16 mouse cellular contexts compared by ENCODE assay signal in genomic region chr10:118848501-118848900, GRCm38 (mm10).
"Had no signal": no experiment of that assay in that cellular context is flagged by ENCODE, and none has a peak within 500 bp of the region (broad histone marks: within the 10 kb centered on the region; RNA-seq: fewer than 3 reads in every experiment).

No protein-coding gene starts in this region.

- H3K9me3 ChIP-seq: liver, embryonic 15.5 days; neural tube, embryonic 13.5 days; stomach, embryonic 15.5 days had no signal

- H3K4me3 ChIP-seq: liver, embryonic 15.5 days; megakaryocyte, embryonic 14.5 days; neural tube, embryonic 13.5 days; stomach, embryonic 15.5 days had no signal

- H3K27me3 ChIP-seq: liver, embryonic 15.5 days; megakaryocyte, embryonic 14.5 days; neural tube, embryonic 13.5 days; stomach, embryonic 15.5 days had no signal

- DNase-seq: lung, adult 18-20 months; lung, embryonic 14.5 days; lung, postnatal 10 days; lung, postnatal 36 days; midbrain, embryonic 14.5 days; right cerebral cortex, postnatal 14 days; thymus, adult 2 months; thymus, postnatal 25 days; thymus, postnatal 4 days had no signal

- H3K36me3 ChIP-seq: liver, embryonic 15.5 days; neural tube, embryonic 13.5 days; stomach, embryonic 15.5 days had no signal

- H3K4me1 ChIP-seq: liver, embryonic 15.5 days; stomach, embryonic 15.5 days had no signal

- H3K4me2 ChIP-seq: liver, embryonic 15.5 days; lung, embryonic 14.5 days; midbrain, embryonic 11.5 days; neural tube, embryonic 13.5 days; stomach, embryonic 15.5 days had no signal

- H3K27ac ChIP-seq: liver, embryonic 15.5 days; macrophage; neural tube, embryonic 13.5 days; stomach, embryonic 15.5 days; stomach, postnatal 0 days had no signal

- H3K9ac ChIP-seq: liver, embryonic 15.5 days; lung, embryonic 14.5 days; neural tube, embryonic 13.5 days; stomach, embryonic 15.5 days had no signal
